In the genomic region with DNA sequence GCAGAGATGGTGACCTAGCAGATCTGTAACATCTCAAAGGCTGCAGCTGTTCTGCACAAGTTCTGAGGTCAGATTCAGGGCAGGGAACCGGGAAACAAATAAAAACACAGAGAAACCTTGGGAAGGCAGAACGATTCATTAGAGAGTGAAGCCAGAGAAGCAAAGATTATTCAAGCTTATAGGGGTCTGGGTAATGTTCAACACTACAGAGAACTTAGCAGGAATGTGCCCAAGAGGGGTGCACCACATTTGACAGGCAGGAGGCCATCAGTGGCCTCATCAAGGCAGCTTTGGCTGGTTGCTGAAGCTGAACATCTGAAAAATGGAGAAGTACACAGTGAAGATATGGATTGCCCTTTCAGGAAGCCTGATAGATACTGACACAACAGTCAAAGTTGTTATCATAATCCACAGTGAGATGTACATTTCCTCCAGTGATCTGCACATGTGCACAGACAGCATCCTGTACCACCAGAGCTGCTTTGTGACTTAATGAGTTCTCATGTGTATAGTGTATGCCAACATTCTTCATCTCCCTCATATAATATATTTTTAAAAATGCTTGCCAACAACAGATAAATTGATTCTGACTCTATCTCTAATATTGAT, we compare ENCODE assay signal across 24 mouse cellular contexts.
DNase-seq lines count a peak whose midpoint lies in the region; ATAC-seq and TF ChIP-seq lines count a peak whose summit lies in the region.
"Had no signal": no experiment of that assay in that cellular context is flagged by ENCODE, and none has a peak within 500 bp of the region (broad histone marks: within the 10 kb centered on the region; RNA-seq: fewer than 3 reads in every experiment).

No protein-coding gene starts in this region.

- H3K9me3 ChIP-seq in intestine, postnatal 0 days (ENCODE audit: control insufficient read depth): no peaks in the 10 kb centered on the region
- H3K9me3 ChIP-seq: forebrain, embryonic 10.5 days; hindbrain, embryonic 12.5 days; intestine, embryonic 15.5 days; limb, embryonic 13.5 days; midbrain, embryonic 15.5 days; neural tube, embryonic 15.5 days had no signal

- no peak overlapping the region for H3K4me2 ChIP-seq in intestine, postnatal 0 days (replicated peaks; ENCODE audit: low read depth)
- H3K4me2 ChIP-seq: heart, embryonic 11.5 days; hindbrain, embryonic 12.5 days; intestine, embryonic 15.5 days; limb, embryonic 13.5 days; midbrain, embryonic 15.5 days; neural tube, embryonic 15.5 days had no signal

- TF ChIP-seq POLR2A in thymus, adult 2 months (IDR thresholded peaks at IDR 0.05; ENCODE audit: control insufficient read depth, extremely low read depth, insufficient read depth, low read length, poor library complexity): no peak

- H3K27ac ChIP-seq in thymus, adult 2 months (ENCODE audit: control insufficient read depth, insufficient read depth, low read length): peak overlapping the region; percentile 79
- no peak overlapping the region for H3K27ac ChIP-seq in intestine, postnatal 0 days (ENCODE audit: low read depth, low read length)
- H3K27ac ChIP-seq: forebrain, embryonic 10.5 days; hindbrain, embryonic 12.5 days; intestine, embryonic 15.5 days; limb, embryonic 13.5 days; liver, embryonic 14.5 days; midbrain, embryonic 15.5 days; neural tube, embryonic 15.5 days had no signal

- TF ChIP-seq CTCF in thymus, adult 2 months (IDR thresholded peaks at IDR 0.05; ENCODE audit: borderline replicate concordance, control insufficient read depth, extremely low read depth, insufficient read depth, low read length, poor library complexity): no peak
- no peak for TF ChIP-seq CTCF in intestine, postnatal 0 days (IDR thresholded peaks at IDR 0.05; ENCODE audit: low read depth)

- 83% methylated on average over 2 of the region's 2 CpGs for WGBS in thymus, adult 2 months
- WGBS in intestine, postnatal 0 days: 38% methylated on average over 2 of the region's 2 CpGs

- H3K4me3 ChIP-seq in thymus, adult 2 months (ENCODE audit: control insufficient read depth, insufficient read depth, low read length): no peak overlapping the region
- H3K4me3 ChIP-seq in intestine, postnatal 0 days (ENCODE audit: low read depth, low read length): no peak overlapping the region
- H3K4me3 ChIP-seq: forebrain, embryonic 10.5 days; hindbrain, embryonic 12.5 days; intestine, embryonic 15.5 days; limb, embryonic 13.5 days; midbrain, embryonic 15.5 days; myocyte; neural tube, embryonic 15.5 days had no signal

- no peak for ATAC-seq in intestine, postnatal 0 days
- ATAC-seq: intestine, embryonic 15.5 days; midbrain, embryonic 15.5 days had no signal

- no peak for DNase-seq in thymus, adult 2 months
- DNase-seq in thymus, postnatal 36 days: no peak
- peak; percentile 91 for DNase-seq in MEL-GATA-1-ER (ENCODE audit: extremely low read depth, low read depth)
- DNase-seq in induced T-regulatory cell, adult 2 months (ENCODE audit: low read depth): peak; percentile 55
- peak; percentile 10 for DNase-seq in splenic B cell, adult 2 months (ENCODE audit: low read depth, low spot score)
- DNase-seq in layer of hippocampus, adult 11-12 months (ENCODE audit: low spot score): no peak
- DNase-seq in layer of hippocampus, postnatal 36 days: no peak
- DNase-seq: adrenal gland, adult 8-10 months; cerebellum, postnatal 14 days; embryo, embryonic 11 days; heart, postnatal 10 days; right cerebral cortex, postnatal 25 days; thymus, postnatal 4 days had no signal

- no peak overlapping the region for H3K9ac ChIP-seq in intestine, postnatal 0 days (ENCODE audit: low read depth, low read length)
- H3K9ac ChIP-seq: hindbrain, embryonic 12.5 days; intestine, embryonic 15.5 days; limb, embryonic 13.5 days; liver, embryonic 14.5 days; midbrain, embryonic 15.5 days; neural tube, embryonic 15.5 days had no signal

- no peaks in the 10 kb centered on the region for H3K36me3 ChIP-seq in thymus, adult 2 months (ENCODE audit: control insufficient read depth, insufficient read depth, low read length)
- H3K36me3 ChIP-seq in splenic B cell, adult 2 months (ENCODE audit: control insufficient read depth, insufficient read depth, low read length, poor library complexity, severe bottlenecking): no peaks in the 10 kb centered on the region
- no peaks in the 10 kb centered on the region for H3K36me3 ChIP-seq in intestine, postnatal 0 days (ENCODE audit: control insufficient read depth, insufficient read depth)
- H3K36me3 ChIP-seq: forebrain, embryonic 10.5 days; hindbrain, embryonic 12.5 days; intestine, embryonic 15.5 days; limb, embryonic 13.5 days; midbrain, embryonic 15.5 days; neural tube, embryonic 15.5 days had no signal

- peaks cover 3% of the 10 kb centered on the region for H3K4me1 ChIP-seq in thymus, adult 2 months (replicated peaks; ENCODE audit: control insufficient read depth, insufficient read depth, low read length)
- no peaks in the 10 kb centered on the region for H3K4me1 ChIP-seq in intestine, postnatal 0 days (replicated peaks; ENCODE audit: control insufficient read depth, insufficient read depth, low read length)
- H3K4me1 ChIP-seq: forebrain, embryonic 10.5 days; hindbrain, embryonic 12.5 days; intestine, embryonic 15.5 days; limb, embryonic 13.5 days; midbrain, embryonic 15.5 days; neural tube, embryonic 15.5 days had no signal

- H3K27me3 ChIP-seq in thymus, adult 2 months (ENCODE audit: control insufficient read depth, insufficient read depth, low read length): no peaks in the 10 kb centered on the region
- no peaks in the 10 kb centered on the region for H3K27me3 ChIP-seq in splenic B cell, adult 2 months (ENCODE audit: control insufficient read depth, insufficient read depth, low read length, poor library complexity, severe bottlenecking)
- no peaks in the 10 kb centered on the region for H3K27me3 ChIP-seq in intestine, postnatal 0 days (replicated peaks; ENCODE audit: control insufficient read depth, insufficient read depth, low read length)
- H3K27me3 ChIP-seq: CH12.LX; hindbrain, embryonic 12.5 days; intestine, embryonic 15.5 days; limb, embryonic 13.5 days; midbrain, embryonic 15.5 days; neural tube, embryonic 15.5 days had no signal

Comparison
In these comparisons a context has a peak if more than half of its experiments do, and no peak if none do; other contexts are left out.
1. DNase-seq: peak in MEL-GATA-1-ER (single experiment), induced T-regulatory cell, adult 2 months (single experiment) and splenic B cell, adult 2 months (single experiment); none in thymus, adult 2 months (single experiment), thymus, postnatal 36 days (0 of 2), layer of hippocampus, adult 11-12 months (single experiment) and layer of hippocampus, postnatal 36 days (0 of 2).